Mouse (Mus musculus) thymus, adult 2 months (tissue): ENCODE measurements at regions not wholly inside any gene's neighbourhood (a gene's known extent, or its start where the extent isn't known, plus 50 kb on each side); places are given as distances from the start of the nearest gene placed in this dataset.

Experiments used
- DNase-seq: peaks from one replicate; pipeline ENCODE4 v3.0.0; 2021
- H3K27ac ChIP-seq: fragments of 200-500 bp; 2 replicates; pipeline ENCODE4 v1.5.1; 2012; ENCODE audit warnings: low read length, control low read depth; ENCODE audit not compliant: control insufficient read depth, insufficient read depth
- H3K27me3 ChIP-seq: fragments of 200-500 bp; 2 replicates; pipeline ENCODE4 v1.6.1; 2012; ENCODE audit warnings: mild to moderate bottlenecking, low read length, moderate library complexity, mixed read lengths; ENCODE audit not compliant: control insufficient read depth, insufficient read depth
- H3K36me3 ChIP-seq: fragments of 200-500 bp; 2 replicates; pipeline ENCODE4 v1.6.1; 2012; ENCODE audit warnings: mild to moderate bottlenecking, low read length, moderate library complexity; ENCODE audit not compliant: control insufficient read depth, insufficient read depth
- H3K4me1 ChIP-seq: fragments of 200-500 bp; replicated peaks from 2 replicates; pipeline ENCODE4 v1.6.1; 2012; ENCODE audit warnings: low read length; ENCODE audit not compliant: control insufficient read depth, insufficient read depth
- H3K4me3 ChIP-seq: fragments of 200-500 bp; 2 replicates; pipeline ENCODE4 v1.5.1; 2012; ENCODE audit warnings: mild to moderate bottlenecking, low read length, control low read depth, moderate library complexity; ENCODE audit not compliant: control insufficient read depth, insufficient read depth
- CTCF ChIP-seq: fragments of 200-500 bp; IDR thresholded peaks from 2 replicates; pipeline ENCODE4 v1.5.1; 2012; ENCODE audit warnings: mild to moderate bottlenecking, control low read depth, low read length, moderate library complexity, borderline replicate concordance; ENCODE audit not compliant: control insufficient read depth, poor library complexity, insufficient read depth; ENCODE audit errors: extremely low read depth
- POLR2A ChIP-seq: fragments of 200-500 bp; IDR thresholded peaks from 2 replicates; pipeline ENCODE4 v1.6.1; 2012; ENCODE audit warnings: mild to moderate bottlenecking, low read length, control low read depth, moderate library complexity; ENCODE audit not compliant: control insufficient read depth, poor library complexity, insufficient read depth; ENCODE audit errors: extremely low read depth
- WGBS: fragments of 180-500 bp; shearing (Covaris S2); methylation state at CpG from one replicate; pipeline ENCODE4 v1.1.7; 2018; 5-methylcytosine and 5-hydroxymethylcytosine counted together

GRCm38 (mm10) chr1:184647920-184648540 lies 84.4 kb downstream of the Hlx start:
- Histone ChIP-seq H3K27me3 (no peaks in the 10 kb centered on the region), H3K36me3 (no peaks in the 10 kb centered on the region), H3K4me3 (no peak overlapping the region), H3K4me1 (no peaks in the 10 kb centered on the region), H3K27ac (no peak overlapping the region)
- TF ChIP-seq POLR2A = no peak
- TF ChIP-seq CTCF = no peak
- DNase-seq = no peak
- 97% methylated on average over 8 of the region's 8 CpGs for WGBS

- no peak overlapping the region for H3K27ac ChIP-seq
- WGBS = 95% methylated on average over 9 of the region's 9 CpGs
- H3K36me3 ChIP-seq = no peaks in the 10 kb centered on the region
- H3K27me3 ChIP-seq = no peaks in the 10 kb centered on the region
- no peak for TF ChIP-seq CTCF
- TF ChIP-seq POLR2A = no peak
- H3K4me3 ChIP-seq = no peak overlapping the region
- H3K4me1 ChIP-seq = no peaks in the 10 kb centered on the region
- no peak for DNase-seq
Observed at GRCm38 (mm10) chr1:184644767-184645598, 87.4 kb downstream of the Hlx start.

DNA sequence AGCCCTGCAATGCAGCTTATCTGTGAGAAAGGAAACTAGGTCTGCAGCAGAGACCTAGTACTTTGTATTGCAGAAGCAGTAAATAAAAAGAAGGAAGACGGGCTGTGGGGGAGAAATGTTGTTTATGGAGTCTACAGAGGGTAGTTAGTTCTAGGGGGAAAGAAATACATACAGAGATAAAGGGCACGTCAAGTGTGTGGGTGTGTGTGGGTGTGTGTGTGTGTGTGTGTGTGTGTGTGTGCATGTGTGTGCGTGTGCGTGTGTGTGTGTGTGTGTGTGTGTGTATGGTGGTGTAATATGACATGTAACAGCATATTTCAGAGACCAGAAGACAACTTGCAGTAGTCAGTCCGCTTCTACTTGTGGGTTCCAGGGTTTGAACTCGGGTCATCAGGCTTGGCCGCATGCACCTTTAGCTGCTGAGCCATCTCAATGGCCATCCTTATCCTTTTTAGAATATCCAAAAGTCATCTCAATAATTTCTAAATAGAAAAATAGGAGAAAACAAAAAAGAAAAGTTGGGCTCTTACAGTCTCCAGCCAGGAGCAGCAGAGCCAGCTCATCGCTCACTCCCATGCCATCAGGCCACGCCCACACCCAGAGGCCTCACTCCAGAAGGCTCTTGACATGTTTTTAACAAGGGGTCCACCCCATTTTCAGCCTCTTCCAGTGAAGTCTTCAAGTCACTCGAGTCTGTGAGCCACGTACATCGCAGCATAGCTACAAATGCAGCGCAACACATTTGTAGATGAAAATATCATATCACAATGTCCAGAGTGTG lies 101.5 kb downstream of the Hlx start:
- Histone ChIP-seq H3K4me3 (no peak overlapping the region), H3K27ac (no peak overlapping the region), H3K36me3 (no peaks in the 10 kb centered on the region), H3K27me3 (no peaks in the 10 kb centered on the region), H3K4me1 (no peaks in the 10 kb centered on the region)
- WGBS = 88% methylated on average over 13 of the region's 13 CpGs
- no peak for DNase-seq
- TF ChIP-seq POLR2A (no peak), CTCF (no peak)

GRCm38 (mm10) chr1:184629194-184629593 lies 103.2 kb downstream of the Hlx start:
- WGBS = 74% methylated on average over 9 of the region's 9 CpGs
- Histone ChIP-seq H3K27me3 (no peaks in the 10 kb centered on the region), H3K27ac (no peak overlapping the region), H3K4me1 (no peaks in the 10 kb centered on the region), H3K36me3 (no peaks in the 10 kb centered on the region), H3K4me3 (no peak overlapping the region)
- TF ChIP-seq POLR2A (no peak), CTCF (no peak)
- DNase-seq = no peak

DNA sequence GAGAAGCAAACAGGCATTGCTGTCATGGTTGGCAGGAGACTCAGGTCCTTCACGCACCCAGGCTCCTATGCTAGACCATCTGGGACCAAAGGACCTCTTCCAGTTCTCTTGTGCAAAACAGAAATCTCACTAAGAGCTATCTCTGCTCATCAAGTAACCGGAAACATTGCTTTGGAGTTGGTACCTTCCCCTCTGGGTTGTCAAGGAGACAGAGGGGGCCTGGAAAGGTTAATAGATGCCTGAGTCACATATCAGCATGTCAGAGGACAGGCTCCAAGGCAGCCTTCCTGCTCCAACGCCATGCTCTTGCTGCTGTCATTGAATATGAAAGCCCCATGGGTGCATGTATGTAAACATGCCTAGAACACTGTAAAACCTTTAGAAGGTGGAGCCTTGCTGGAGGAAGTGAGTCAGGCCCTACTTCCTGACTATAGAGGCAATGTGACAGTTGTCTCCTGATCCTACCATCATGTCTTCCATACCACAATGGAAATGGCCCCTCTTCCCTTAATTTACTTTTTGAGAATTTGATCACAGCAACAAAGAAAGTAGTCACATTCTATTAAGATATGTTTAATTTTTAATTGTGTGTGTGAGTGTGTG lies 103.8 kb downstream of the Hlx start:
- H3K27me3 ChIP-seq = no peaks in the 10 kb centered on the region
- no peaks in the 10 kb centered on the region for H3K36me3 ChIP-seq
- H3K27ac ChIP-seq = no peak overlapping the region
- WGBS = 86% methylated on average over 3 of the region's 3 CpGs
- no peak for TF ChIP-seq CTCF
- H3K4me3 ChIP-seq = no peak overlapping the region
- DNase-seq = no peak
- no peaks in the 10 kb centered on the region for H3K4me1 ChIP-seq

DNA sequence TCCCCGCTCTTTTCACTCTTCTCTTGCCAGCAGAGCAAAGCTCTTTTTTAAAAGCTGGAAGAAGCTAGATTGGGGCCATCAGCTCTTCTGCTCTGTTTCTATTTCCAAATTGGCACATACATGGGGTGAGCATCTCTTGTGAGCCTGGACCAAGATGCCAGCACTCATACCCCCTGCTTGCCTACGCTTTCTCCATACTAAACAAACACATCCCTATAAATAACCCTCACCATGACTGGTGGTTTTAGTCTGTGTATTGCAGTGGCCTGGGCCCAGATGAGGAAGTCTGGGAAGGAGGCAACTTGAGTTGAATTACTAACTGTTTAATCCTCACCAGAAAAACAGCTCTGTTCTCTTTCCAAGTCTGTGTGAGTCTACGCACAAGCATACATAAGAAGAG lies 110.0 kb downstream of the Hlx start:
- H3K4me3 ChIP-seq = no peak overlapping the region
- no peaks in the 10 kb centered on the region for H3K27me3 ChIP-seq
- no peak overlapping the region for H3K27ac ChIP-seq
- H3K4me1 ChIP-seq = no peaks in the 10 kb centered on the region
- no peaks in the 10 kb centered on the region for H3K36me3 ChIP-seq
- DNase-seq = no peak
- WGBS = 86% methylated on average over 3 of the region's 3 CpGs
- no peak for TF ChIP-seq POLR2A
- TF ChIP-seq CTCF = no peak

GRCm38 (mm10) chr1:184621950-184622349 lies 110.5 kb downstream of the Hlx start:
- no peak overlapping the region for H3K4me3 ChIP-seq
- DNase-seq = no peak
- H3K36me3 ChIP-seq = no peaks in the 10 kb centered on the region
- H3K27ac ChIP-seq = no peak overlapping the region
- H3K4me1 ChIP-seq = no peaks in the 10 kb centered on the region
- no peaks in the 10 kb centered on the region for H3K27me3 ChIP-seq
- TF ChIP-seq CTCF = no peak
- TF ChIP-seq POLR2A = no peak
- WGBS = 92% methylated on average over 15 of the region's 15 CpGs
